Mouse (Mus musculus) NIH3T3 (cell line): Measurements from ENCODE around the gene Krtap21-1.

ENCODE experiments used
- DNase-seq: peaks from one replicate; pipeline ENCODE4 v3.0.0-alpha.2; 2012; ENCODE audit warnings: low read depth

The Krtap21-1 gene

DNA sequence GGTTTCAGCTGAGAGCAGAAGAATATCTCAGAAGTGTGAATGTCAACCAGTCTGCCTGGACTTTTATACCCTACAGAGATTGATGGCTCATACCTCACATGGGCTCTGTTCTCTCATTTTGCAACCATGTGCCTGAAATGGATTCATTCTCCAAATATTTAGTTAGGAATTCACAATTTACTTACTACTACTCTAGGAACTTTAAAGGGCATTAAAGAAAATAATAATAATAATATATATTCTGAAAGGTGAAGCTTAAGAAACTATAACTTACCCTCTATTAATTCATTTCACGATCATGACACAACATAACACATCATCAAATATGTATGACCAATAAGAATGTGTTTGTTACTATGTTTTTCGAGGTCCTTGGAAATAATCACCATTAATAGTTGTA, at the start of gene Krtap21-1:
TSS of gene Krtap21-1 (minus strand) at position 101 of the 400 bp plus-strand sequence.
- no peak for DNase-seq

- DNase-seq: no peak
Observed at GRCm38 (mm10) chr16:89429586-89429985, 25.9 kb upstream of the Krtap21-1 start.

DNA sequence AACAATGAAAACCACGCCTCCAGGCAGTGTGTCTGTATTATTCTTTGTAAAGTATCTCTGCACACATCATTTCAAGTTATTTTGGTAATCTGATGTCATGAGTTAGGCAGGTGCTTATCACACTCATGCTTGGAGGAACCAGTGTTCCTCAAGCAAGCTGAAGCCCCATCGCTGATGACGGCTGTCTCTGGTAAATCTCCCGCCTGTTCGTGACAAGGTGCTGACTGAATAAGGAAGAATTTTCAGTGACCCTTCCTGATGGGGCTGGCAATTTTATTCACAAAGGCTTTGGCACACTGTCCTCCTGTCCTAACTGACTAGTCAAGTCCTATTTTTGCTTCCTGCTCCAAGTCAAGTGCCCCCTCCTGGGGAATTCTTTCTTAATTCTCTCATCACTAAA, 21.6 kb upstream of the Krtap21-1 start:
- no peak for DNase-seq

DNA sequence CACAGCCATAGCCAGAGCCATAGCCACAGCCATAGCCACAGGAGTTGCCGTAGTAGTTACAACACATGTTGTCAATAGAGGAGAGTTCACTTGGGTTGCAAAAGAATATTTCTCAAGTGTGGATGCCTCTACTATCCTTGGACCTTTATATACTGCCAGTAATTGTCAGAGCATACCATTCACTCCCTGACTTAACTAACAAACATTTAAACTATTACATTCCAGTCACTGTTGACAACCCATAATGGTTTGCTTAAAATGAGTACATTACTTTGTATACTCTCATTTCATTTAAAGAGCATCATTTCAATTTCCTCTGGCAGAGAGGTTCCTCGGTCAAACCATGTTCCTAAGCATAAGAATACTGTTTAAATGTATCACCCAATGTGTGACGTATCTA, 16.3 kb upstream of the Krtap21-1 start, which contains the start of gene Krtap6-2:
TSS of gene Krtap6-2 (minus strand) at position 101 of the 400 bp plus-strand sequence.
- no peak for DNase-seq

DNA sequence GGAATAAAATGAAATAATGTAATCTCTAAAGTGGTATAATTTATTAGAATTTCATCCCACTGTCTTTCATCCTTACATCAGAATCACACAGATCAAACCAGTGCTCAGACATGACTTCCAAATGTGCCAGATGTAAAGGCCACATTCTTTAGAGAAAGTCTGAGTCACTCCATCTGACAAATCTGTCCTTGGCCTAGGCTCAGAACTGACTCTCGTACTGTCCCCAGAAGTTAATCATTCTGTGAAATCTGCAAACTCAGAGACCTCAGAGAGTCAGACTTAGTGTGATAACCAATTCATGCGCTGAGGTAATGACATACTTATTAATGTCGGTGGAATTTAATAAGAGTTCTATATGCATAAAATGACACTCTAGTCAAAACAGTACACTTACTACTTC, 12.6 kb upstream of the Krtap21-1 start:
- DNase-seq: no peak

DNA sequence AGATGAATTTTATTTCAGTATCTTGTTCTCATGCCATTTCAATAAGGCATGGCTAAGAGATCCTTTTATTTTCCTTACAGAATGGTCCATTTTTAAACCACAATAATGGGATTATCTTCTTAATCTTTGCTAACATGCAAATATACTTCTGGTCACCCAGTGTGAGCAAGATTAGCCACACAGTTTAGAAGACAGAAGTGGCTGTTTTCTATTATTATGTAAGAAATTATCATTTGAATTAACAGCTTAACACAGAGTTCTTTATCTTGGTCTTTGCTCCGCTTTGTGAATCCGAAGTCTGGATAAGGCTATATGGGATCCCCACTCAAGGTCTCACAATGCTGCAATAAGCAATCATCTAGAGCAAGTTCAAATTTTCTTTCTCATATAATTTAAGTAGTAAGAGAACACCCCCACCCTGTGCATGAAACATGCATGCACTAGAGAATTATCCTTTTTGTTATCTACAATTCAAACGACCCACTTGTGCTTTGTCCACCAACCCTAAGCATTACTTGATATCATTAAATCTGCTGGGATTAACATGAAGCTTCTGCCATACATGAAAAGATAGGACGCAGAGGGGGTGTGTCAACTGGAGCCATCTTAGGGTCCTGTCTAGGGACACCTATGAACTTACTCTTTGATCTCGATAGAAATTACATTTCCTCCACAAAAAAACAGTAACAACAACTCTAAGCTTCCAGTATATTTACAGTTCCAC, 6.8 kb upstream of the Krtap21-1 start:
- DNase-seq: no peak

- no peak for DNase-seq
Observed at GRCm38 (mm10) chr16:89372734-89373461, 30.8 kb downstream of the Krtap21-1 start.
